Mouse (Mus musculus): ENCODE data around the gene Olfr486. TPM values are rescaled to one million over a fixed set of nuclear protein-coding genes. Genes with fewer than 3 reads are reported as not detected.
"Not testable (repeated sequence)": the region's sequence is repeated elsewhere in the genome, so short reads cannot be mapped to it uniquely, and the experiment has no call there.

Gene Olfr486
- total RNA-seq (2021): not detected

- not testable (repeated sequence) for DNase-seq
Measured at GRCm38 (mm10) chr7:108172642-108173041, at the start of gene Olfr486. Gene Olfr486 (minus strand): TSS chr7:108172742.

- DNase-seq: not testable (repeated sequence)
Measured at GRCm38 (mm10) chr7:108214536-108214935, 42.0 kb upstream of the Olfr486 start, which contains the start of gene Olfr487. Gene Olfr487 (minus strand): TSS chr7:108214636.

GRCm38 (mm10) chr7:108196938-108197337 lies 24.4 kb upstream of the Olfr486 start:
- no peak for DNase-seq

- DNase-seq: not testable (repeated sequence)
Measured at GRCm38 (mm10) chr7:108196337-108196736, 23.8 kb upstream of the Olfr486 start.

- DNase-seq: not testable (repeated sequence)
Measured at GRCm38 (mm10) chr7:108192714-108193113, 20.2 kb upstream of the Olfr486 start.

- not testable (repeated sequence) for DNase-seq
Measured at GRCm38 (mm10) chr7:108191196-108191595, 18.7 kb upstream of the Olfr486 start.

- DNase-seq: not testable (repeated sequence)
Measured at GRCm38 (mm10) chr7:108185237-108185636, 12.7 kb upstream of the Olfr486 start.

- DNase-seq: not testable (repeated sequence)
Measured at GRCm38 (mm10) chr7:108184401-108184800, 11.9 kb upstream of the Olfr486 start.

GRCm38 (mm10) chr7:108159771-108160170 lies 12.8 kb downstream of the Olfr486 start, which contains the start of gene Olfr485:
Gene Olfr485 (minus strand): TSS chr7:108159871.
- no peak for DNase-seq

GRCm38 (mm10) chr7:108127349-108127748 lies 45.2 kb downstream of the Olfr486 start, which contains the start of gene Olfr484:
Gene Olfr484 (minus strand): TSS chr7:108127449.
- DNase-seq: no peak

Other genes starting within 250 kb of the Olfr486 start
- not detected for gene Olfr473, start 242.3 kb downstream of the Olfr486 start, total RNA-seq (2021)
- not detected for gene Olfr474, start 218.1 kb downstream of the Olfr486 start, total RNA-seq (2021)
- not detected for gene Olfr476, start 207.9 kb downstream of the Olfr486 start, total RNA-seq (2021)
- gene Olfr477, start 186.0 kb downstream of the Olfr486 start, total RNA-seq (2021): not detected
- not detected for gene Olfr478, start 138.8 kb downstream of the Olfr486 start, total RNA-seq (2021)
- not detected for gene Olfr479, start 122.0 kb downstream of the Olfr486 start, total RNA-seq (2021)
- not detected for gene Olfr480, start 105.4 kb downstream of the Olfr486 start, total RNA-seq (2021)
- not detected for gene Olfr481, start 92.9 kb downstream of the Olfr486 start, total RNA-seq (2021)
- under 1 TPM; 0.67 to 0.83 TPM for gene Olfr482, start 75.2 kb downstream of the Olfr486 start, total RNA-seq (2021)
- not detected for gene Olfr483, start 71.9 kb downstream of the Olfr486 start, total RNA-seq (2021)
- not detected for gene Olfr484, start 45.3 kb downstream of the Olfr486 start, total RNA-seq (2021)
- gene Olfr485, start 12.9 kb downstream of the Olfr486 start, total RNA-seq (2021): not detected
- not detected for gene Olfr487, start 41.9 kb upstream of the Olfr486 start, total RNA-seq (2021)
- not detected for gene Olfr488, start 85.6 kb upstream of the Olfr486 start, total RNA-seq (2021)
- gene Olfr490, start 116.2 kb upstream of the Olfr486 start, total RNA-seq (2021): not detected
- gene Olfr491, start 140.7 kb upstream of the Olfr486 start, total RNA-seq (2021): not detected
- not detected for gene Olfr492, start 150.9 kb upstream of the Olfr486 start, total RNA-seq (2021)
- not detected for gene Olfr493, start 174.2 kb upstream of the Olfr486 start, total RNA-seq (2021)
- gene Olfr494, start 192.6 kb upstream of the Olfr486 start, total RNA-seq (2021): not detected
- not detected for gene Olfr495, start 220.4 kb upstream of the Olfr486 start, total RNA-seq (2021)
- gene Olfr497, start 247.7 kb upstream of the Olfr486 start, total RNA-seq (2021): not detected

All from heart, postnatal 4 days (tissue).